Mouse (Mus musculus): Measurements from ENCODE around the gene Arntl2.

- TF ChIP-seq POLR2A (IDR thresholded peaks at IDR 0.05; ENCODE audit: insufficient read depth, low read depth, low read length) (no peak), CTCF (IDR thresholded peaks at IDR 0.05; ENCODE audit: insufficient read depth, low read depth, low read length) (no peak)
Measured at GRCm38 (mm10) chr6:146759027-146759426, 36.8 kb upstream of the Arntl2 start.

All from olfactory bulb, adult 2 months (tissue).